Mouse (Mus musculus): ENCODE results near the gene Max.

The Max gene

GRCm38 (mm10) chr12:76961932-76962891, at the start of gene Max:
Max (minus strand) TSS chr12:76962201.
- peak; percentile 95 for DNase-seq (ENCODE audit: low spot score)

DNA sequence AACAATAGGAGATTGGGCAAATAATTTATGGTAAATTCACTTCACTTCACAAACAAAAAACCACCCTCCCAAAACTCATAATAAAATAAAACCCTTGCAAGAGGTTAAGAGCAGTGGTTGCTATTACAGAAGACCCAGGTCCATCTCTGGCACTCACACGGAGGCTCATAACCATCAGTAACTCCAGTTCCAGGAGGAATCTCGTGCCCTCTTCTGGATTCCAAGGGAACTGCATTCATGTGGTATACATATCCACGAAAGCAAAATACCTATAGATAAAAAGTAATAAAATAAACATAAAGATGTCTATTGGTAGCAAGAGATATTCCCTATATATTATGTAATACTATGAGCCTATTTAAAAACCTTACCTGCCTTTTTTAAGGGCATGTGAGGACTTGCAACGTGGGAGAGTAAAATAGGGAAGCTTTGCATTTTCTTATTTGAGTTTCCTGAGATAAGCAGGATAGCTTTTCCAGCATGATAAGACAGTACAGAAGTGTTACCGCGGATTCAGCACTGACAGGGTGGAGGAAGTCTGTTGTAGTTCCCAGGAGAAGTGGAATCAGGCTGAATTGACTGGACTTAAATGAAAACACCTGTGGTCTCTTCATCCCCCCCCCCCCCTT, 49.2 kb upstream of the Max start:
- no peak for DNase-seq (ENCODE audit: low spot score)

DNA sequence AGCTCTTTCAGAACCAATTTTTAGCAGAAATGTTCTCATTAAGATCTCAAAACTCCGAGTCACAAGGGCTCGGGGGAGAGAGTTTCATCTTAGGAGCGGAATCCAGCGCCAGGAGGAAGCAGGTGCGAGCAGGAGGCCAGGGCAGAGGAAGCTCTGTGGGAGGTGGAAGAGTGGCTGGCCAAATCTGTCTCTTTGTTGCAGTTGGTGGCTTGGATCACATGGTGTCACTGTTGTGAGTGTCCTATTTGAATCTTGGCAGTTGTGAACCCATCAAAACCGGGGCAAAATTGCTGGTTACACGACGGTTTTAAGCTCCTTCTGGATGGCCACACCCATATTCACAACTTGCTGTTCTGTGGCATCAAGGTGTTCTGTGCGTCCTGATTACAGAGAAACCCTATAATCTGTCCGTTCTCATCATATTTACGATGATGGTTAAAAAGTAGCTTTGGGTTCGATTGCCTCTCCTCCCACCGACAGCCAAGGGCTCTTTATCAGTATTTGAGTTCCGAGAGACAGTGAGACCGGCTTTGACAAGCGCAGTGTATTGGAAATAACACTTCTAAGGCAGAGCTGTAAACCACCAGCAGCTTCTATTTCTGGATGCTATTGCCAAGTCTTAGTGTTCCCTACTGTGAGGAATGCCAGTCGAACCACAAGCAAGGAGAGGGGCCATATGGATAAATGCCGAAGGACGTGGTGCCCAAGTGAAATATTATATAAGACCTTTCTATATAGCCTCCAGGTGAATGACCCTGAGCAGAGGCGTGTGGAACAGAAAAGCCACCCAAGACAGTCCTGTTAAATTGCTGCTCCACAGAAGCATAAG, 47.4 kb upstream of the Max start:
- no peak for DNase-seq (ENCODE audit: low spot score)

GRCm38 (mm10) chr12:77004893-77005292, 42.9 kb upstream of the Max start:
- DNase-seq (ENCODE audit: low spot score) = no peak

- no peak for DNase-seq (ENCODE audit: low spot score)
Observed at GRCm38 (mm10) chr12:77002551-77003228, 40.7 kb upstream of the Max start.

DNA sequence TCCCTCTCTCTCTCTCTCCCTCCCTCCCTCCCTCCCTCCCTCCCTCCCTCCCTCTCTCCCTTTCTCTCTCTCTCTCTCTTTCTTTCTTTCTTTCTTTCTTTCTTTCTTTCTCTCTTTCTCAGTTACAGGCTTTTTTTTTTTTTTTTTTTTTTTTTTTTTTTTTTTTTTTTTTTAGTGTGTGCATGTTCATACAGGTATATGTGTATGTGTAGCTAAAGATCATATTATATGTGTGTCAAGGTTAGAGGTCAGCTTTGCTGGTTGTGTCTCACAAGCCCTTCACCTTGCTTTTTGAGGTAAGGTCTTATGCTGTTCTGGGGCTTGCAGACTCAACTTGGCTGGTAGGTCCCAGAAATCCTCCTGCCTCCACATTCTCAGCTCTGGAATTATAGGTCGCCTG, 39.3 kb upstream of the Max start:
- DNase-seq (ENCODE audit: low spot score) = no peak

DNA sequence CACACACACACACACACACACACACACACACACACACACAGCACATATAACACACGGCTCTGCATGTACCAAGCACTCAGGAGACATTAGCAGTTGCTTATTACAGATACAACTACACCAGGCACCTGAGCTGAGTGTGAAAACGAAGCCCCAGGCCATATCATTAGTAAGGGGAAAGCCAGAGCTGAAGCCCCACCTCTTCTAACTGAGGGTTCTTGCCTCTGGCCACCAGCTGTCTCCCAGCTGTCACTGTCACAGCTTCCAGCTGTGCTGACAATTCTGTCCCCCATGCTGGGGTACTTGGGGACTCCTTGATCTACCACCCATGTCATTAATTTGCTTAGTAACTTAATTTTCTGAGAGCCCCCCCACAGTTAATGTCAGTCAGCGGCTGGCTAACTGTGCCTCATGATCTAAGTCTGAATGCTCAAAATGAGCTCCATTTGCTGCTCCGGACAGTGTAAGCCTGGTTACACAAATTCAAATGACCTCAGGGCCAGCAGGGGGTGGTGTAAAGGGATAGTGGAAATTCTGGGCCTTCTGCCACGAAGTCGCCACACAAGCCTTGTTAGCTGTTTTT, 38.8 kb upstream of the Max start:
- DNase-seq (ENCODE audit: low spot score) = peak; percentile 30

DNA sequence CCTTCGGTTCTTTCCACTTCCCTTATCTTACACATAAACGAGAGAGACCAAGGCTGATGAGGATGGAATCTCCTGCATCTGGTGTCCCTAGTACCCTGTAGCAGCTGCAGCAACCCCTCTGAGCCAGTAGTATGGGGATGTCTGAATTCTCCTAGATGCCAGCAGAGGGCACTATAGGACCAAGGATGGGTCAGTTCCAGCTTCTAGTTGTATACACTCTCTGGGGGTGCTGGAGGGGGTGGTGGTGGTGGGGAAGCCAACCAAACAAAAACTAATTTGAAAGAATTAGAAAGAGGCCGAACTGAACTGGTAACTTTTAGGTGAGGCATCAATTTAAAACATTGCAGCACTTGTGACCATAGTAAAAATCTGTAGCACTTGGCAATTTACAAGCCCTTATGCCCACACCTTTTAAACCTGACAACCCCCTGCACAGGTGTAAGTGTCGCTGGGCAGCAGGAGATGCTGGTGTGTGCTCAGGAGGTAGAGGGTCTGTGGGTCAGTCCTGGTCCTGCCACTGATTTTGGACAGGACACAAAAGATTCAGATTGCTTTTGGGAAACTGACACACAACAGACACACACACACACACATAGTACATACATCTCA, 38.2 kb upstream of the Max start:
- peak; percentile 61 for DNase-seq (ENCODE audit: low spot score)

- DNase-seq (ENCODE audit: low spot score) = no peak
Observed at GRCm38 (mm10) chr12:76994766-76995165, 32.8 kb upstream of the Max start.

DNA sequence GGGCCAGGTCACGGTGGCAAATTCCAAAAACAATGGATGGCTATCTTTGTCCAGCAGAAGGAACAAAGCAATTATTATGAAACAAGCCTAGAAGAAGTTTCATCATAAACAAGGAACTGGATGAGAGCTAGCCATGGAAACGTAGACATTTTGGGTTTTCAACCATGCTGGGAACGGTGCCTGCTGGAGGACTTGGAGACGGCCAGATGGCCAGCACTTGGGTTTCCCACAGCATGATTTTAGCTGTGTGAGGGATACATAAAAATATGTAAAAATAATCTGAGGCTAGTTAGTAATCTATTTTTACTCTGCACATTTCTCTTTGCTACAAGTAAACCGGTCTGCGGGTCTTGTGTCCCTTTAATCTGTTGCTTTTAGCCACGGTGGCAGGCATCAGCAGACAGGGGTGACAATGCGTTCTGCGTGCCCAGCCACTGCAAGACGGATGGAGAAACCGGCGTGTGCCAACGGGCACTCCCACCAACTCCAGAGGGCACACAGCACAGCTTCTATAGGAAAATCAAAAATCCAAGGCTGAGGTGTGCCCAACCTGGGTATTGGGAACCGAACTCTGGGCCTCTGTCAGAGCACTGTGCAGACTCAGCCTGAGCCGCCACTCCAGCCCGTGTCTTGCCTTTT, 31.0 kb upstream of the Max start:
- no peak for DNase-seq (ENCODE audit: low spot score)

GRCm38 (mm10) chr12:76982818-76983471, 20.9 kb upstream of the Max start:
- DNase-seq (ENCODE audit: low spot score) = no peak

DNA sequence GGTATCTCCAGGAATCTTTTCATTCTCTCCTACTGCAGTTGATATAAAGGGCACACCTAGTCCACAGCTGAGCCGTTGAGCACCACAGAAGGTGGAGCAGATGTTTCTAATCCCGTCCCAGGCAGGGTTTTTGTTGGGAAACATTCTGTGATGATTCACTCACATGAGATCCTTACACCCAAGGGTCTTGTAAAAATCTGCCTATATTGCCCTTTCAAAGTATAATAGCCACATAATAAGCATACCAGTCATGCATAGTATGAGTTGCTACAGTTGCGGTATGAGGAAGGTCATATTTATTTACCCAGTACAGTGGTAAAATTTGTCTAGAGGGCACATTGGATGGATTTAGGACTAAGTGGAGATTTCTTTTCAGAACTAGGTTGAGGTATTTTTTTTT, 17.5 kb upstream of the Max start:
- no peak for DNase-seq (ENCODE audit: low spot score)

- DNase-seq (ENCODE audit: low spot score) = no peak
Observed at GRCm38 (mm10) chr12:76972669-76973068, 10.7 kb upstream of the Max start.

DNA sequence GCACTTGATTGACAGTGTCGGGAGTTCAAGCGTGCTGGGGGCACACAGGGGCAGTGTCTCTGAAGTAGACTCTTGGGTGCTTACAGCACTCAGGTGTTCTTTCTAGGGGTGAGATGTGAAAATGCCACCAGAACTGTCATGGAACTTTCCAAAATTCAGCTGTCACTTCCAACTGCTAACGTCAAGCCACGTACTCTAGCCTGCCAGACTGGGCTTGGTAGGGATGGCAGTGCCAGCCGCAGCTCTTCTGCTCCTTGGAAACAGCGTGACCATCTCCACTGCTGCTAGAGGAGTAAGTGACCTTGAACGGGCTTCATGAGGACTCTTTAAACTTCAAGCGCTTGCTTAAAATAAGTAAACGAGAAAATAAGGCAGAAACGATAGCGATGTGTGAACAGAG, 10.2 kb upstream of the Max start:
- DNase-seq (ENCODE audit: low spot score) = no peak

GRCm38 (mm10) chr12:76971642-76972221, 9.7 kb upstream of the Max start:
- no peak for DNase-seq (ENCODE audit: low spot score)

DNA sequence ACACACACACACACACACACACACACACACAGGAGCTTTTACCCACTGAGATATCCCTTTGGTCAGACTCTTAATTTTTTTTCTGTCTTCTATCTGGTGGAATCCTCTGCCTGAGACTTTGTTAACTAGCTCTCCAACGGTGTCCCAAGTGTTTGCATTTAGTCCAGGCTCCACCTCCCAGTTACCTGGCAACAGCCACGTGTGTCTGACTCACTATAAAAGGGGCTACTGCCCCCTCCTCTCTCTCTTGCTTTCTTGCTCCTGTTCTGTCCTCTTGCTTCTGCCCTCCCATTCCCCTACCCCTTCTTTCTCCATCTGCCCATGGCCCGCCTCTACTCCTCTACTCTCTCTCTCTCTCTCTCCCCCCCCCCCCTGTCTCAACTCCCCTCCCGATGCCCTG, 3.9 kb upstream of the Max start:
- no peak for DNase-seq (ENCODE audit: low spot score)

DNA sequence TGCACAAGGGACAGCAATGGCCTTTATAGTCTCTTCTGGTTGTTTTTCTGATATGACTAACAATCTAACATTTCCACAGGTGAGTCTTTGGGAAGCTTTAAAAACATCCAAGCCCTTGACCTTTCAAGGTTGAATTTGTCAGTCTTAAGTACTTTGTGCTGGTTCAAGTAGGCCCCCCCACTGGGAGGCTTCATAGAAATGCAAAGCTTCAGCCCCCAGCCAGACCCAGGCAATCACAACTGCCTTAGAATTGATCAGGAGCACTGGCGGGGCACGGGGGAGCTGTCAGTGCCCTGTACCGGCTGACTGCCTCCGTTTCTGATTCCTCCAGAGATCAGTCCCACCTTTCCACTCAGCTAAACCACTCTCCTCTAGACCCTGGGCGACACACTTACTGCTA, 3.1 kb upstream of the Max start:
- DNase-seq (ENCODE audit: low spot score) = no peak

- peak; percentile 15 for DNase-seq (ENCODE audit: low spot score)
Observed at GRCm38 (mm10) chr12:76961052-76961931, 709 bp downstream of the Max start.

- DNase-seq (ENCODE audit: low spot score) = no peak
Observed at GRCm38 (mm10) chr12:76957688-76958087, 4.3 kb downstream of the Max start.

Data from ovary, postnatal 14 days (tissue).